Mouse (Mus musculus): ENCODE results near the gene Ceacam15. TPM values are rescaled to one million over a fixed set of nuclear protein-coding genes. Genes with fewer than 3 reads are reported as not detected.
"Not testable (repeated sequence)": the region's sequence is repeated elsewhere in the genome, so short reads cannot be mapped to it uniquely, and the experiment has no call there.

Ceacam15 gene
- polyA plus RNA-seq (2015; fragmentation: Nextera tagmentation; extraction: Ambion mirVana): not detected in 2 replicates

- Histone ChIP-seq H3K36me3 (no peaks in the 10 kb centered on the region), H3K27ac (no peak within 1 kb of the TSS), H3K27me3 (replicated peaks) (no peaks in the 10 kb centered on the region), H3K4me2 (no peak within 1 kb of the TSS), H3K9me3 (no peaks in the 10 kb centered on the region), H3K9ac (no peak within 1 kb of the TSS), H3K4me1 (no peaks in the 10 kb centered on the region), H3K4me3 (replicated peaks) (no peak within 1 kb of the TSS)
- ATAC-seq (ENCODE audit: insufficient read depth, low FRiP score, low read depth): no peak
- 45% methylated on average over 1 of the region's 1 CpGs for WGBS
Measured at GRCm38 (mm10) chr7:16675605-16676004, at the start of gene Ceacam15. Ceacam15 (minus strand) TSS chr7:16675705.

GRCm38 (mm10) chr7:16722490-16722889 lies 47.0 kb upstream of the Ceacam15 start:
- H3K4me1 ChIP-seq: not testable (repeated sequence)

DNA sequence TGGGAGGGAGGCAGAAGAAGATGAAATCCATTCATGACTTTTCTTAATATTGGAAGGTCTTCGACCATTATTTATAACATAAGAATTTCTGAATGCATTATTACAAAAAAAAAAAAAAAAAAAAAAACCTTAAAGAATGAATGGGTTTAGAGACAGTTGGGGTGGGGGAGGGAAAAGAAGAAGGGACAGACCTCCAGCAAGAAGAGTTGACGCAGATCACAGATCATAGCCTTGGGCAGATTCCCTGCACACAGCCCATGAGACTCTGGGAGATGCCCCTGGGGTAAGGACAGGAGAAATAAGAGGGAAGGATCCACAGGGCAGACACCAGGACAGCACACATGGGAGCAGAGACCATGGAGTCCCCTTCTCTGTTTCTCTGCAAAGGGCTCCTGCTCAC lies 46.1 kb upstream of the Ceacam15 start, which contains the start of gene Ceacam9:
Ceacam9 (plus strand) TSS at position 301 of the 400 bp plus-strand sequence.
- Histone ChIP-seq H3K36me3 (no peaks in the 10 kb centered on the region), H3K4me3 (replicated peaks) (no peak within 1 kb of the TSS), H3K4me2 (no peak within 1 kb of the TSS), H3K4me1 (no peaks in the 10 kb centered on the region), H3K27me3 (replicated peaks) (no peaks in the 10 kb centered on the region), H3K9ac (no peak within 1 kb of the TSS), H3K9me3 (no peaks in the 10 kb centered on the region), H3K27ac (no peak within 1 kb of the TSS)
- WGBS: 73% methylated on average over 2 of the region's 2 CpGs
- ATAC-seq (ENCODE audit: insufficient read depth, low FRiP score, low read depth): no peak

More at GRCm38 (mm10) chr7:16722490-16722889, 47.0 kb upstream of the Ceacam15 start:
- not testable (repeated sequence) for H3K4me2 ChIP-seq; H3K9ac ChIP-seq; H3K36me3 ChIP-seq; ATAC-seq (ENCODE audit: insufficient read depth, low FRiP score, low read depth); H3K9me3 ChIP-seq; H3K27ac ChIP-seq; H3K4me3 ChIP-seq (replicated peaks); H3K27me3 ChIP-seq (replicated peaks)
- 67% methylated on average over 3 of the region's 3 CpGs for WGBS

GRCm38 (mm10) chr7:16716456-16717152 lies 41.1 kb upstream of the Ceacam15 start:
- not testable (repeated sequence) for H3K27ac ChIP-seq; H3K4me3 ChIP-seq (replicated peaks); ATAC-seq (ENCODE audit: insufficient read depth, low FRiP score, low read depth)

GRCm38 (mm10) chr7:16712633-16713415 lies 37.3 kb upstream of the Ceacam15 start:
- no peaks in the 10 kb centered on the region for H3K27me3 ChIP-seq (replicated peaks)
- no peaks in the 10 kb centered on the region for H3K36me3 ChIP-seq
- no peak overlapping the region for H3K27ac ChIP-seq
- no peak overlapping the region for H3K4me2 ChIP-seq
- no peak overlapping the region for H3K4me3 ChIP-seq (replicated peaks)
- H3K9me3 ChIP-seq: no peaks in the 10 kb centered on the region
- WGBS: 73% methylated on average over 13 of the region's 13 CpGs
- ATAC-seq (ENCODE audit: insufficient read depth, low FRiP score, low read depth): no peak
- no peaks in the 10 kb centered on the region for H3K4me1 ChIP-seq
- no peak overlapping the region for H3K9ac ChIP-seq

More at GRCm38 (mm10) chr7:16716456-16717152, 41.1 kb upstream of the Ceacam15 start:
- H3K9me3 ChIP-seq; H3K36me3 ChIP-seq; H3K9ac ChIP-seq; H3K4me1 ChIP-seq; H3K4me2 ChIP-seq; H3K27me3 ChIP-seq (replicated peaks): not testable (repeated sequence)
- 28% methylated on average over 8 of the region's 8 CpGs for whole genome bisulfite sequencing

- H3K36me3 ChIP-seq: no peaks in the 10 kb centered on the region
- 78% methylated on average over 5 of the region's 5 CpGs for WGBS
- no peak for ATAC-seq (ENCODE audit: insufficient read depth, low FRiP score, low read depth)
- H3K27ac ChIP-seq: no peak overlapping the region
- H3K4me3 ChIP-seq (replicated peaks): no peak overlapping the region
- H3K9ac ChIP-seq: no peak overlapping the region
- no peaks in the 10 kb centered on the region for H3K27me3 ChIP-seq (replicated peaks)
- no peaks in the 10 kb centered on the region for H3K4me1 ChIP-seq
- no peak overlapping the region for H3K4me2 ChIP-seq
- no peaks in the 10 kb centered on the region for H3K9me3 ChIP-seq
Measured at GRCm38 (mm10) chr7:16710604-16711003, 35.1 kb upstream of the Ceacam15 start.

DNA sequence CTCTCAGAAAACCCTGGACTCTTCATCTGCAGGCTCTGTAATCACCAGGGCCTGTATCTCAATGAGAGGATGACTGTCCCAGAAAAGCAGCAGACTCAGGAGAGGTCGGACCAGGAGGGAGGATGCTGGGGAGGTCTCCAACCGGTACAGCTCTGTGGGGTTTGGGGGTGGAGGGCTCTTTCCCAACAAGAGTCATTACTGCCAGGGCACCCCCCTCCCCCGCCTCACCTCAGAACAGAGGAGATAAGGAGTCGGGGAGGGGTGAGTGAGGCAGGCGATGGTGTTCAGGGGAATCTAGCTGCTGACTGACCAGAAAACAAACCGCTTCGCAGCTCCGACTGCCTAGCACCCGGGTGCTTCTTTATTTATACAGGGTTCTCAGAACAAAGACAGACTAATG lies 32.7 kb upstream of the Ceacam15 start:
- Histone ChIP-seq H3K4me1 (no peaks in the 10 kb centered on the region), H3K4me3 (replicated peaks) (no peak overlapping the region), H3K9ac (no peak overlapping the region), H3K27ac (no peak overlapping the region), H3K9me3 (no peaks in the 10 kb centered on the region), H3K4me2 (no peak overlapping the region), H3K27me3 (replicated peaks) (no peaks in the 10 kb centered on the region), H3K36me3 (no peaks in the 10 kb centered on the region)
- 17% methylated on average over 9 of the region's 9 CpGs for WGBS
- ATAC-seq (ENCODE audit: insufficient read depth, low FRiP score, low read depth): no peak

GRCm38 (mm10) chr7:16706385-16706784 lies 30.9 kb upstream of the Ceacam15 start:
- ATAC-seq (ENCODE audit: insufficient read depth, low FRiP score, low read depth): no peak
- Histone ChIP-seq H3K4me3 (replicated peaks) (no peak overlapping the region), H3K9me3 (no peaks in the 10 kb centered on the region), H3K9ac (no peak overlapping the region), H3K27me3 (replicated peaks) (no peaks in the 10 kb centered on the region), H3K36me3 (no peaks in the 10 kb centered on the region), H3K27ac (no peak overlapping the region), H3K4me1 (no peaks in the 10 kb centered on the region), H3K4me2 (no peak overlapping the region)
- 29% methylated on average over 9 of the region's 9 CpGs for WGBS

- WGBS: 67% methylated on average over 5 of the region's 5 CpGs
- Histone ChIP-seq H3K4me3 (replicated peaks) (no peak overlapping the region), H3K9me3 (no peaks in the 10 kb centered on the region), H3K27me3 (replicated peaks) (no peaks in the 10 kb centered on the region), H3K9ac (no peak overlapping the region), H3K4me1 (no peaks in the 10 kb centered on the region), H3K36me3 (no peaks in the 10 kb centered on the region), H3K4me2 (no peak overlapping the region), H3K27ac (no peak overlapping the region)
- no peak for ATAC-seq (ENCODE audit: insufficient read depth, low FRiP score, low read depth)
Measured at GRCm38 (mm10) chr7:16700583-16700982, 25.1 kb upstream of the Ceacam15 start.

- no peak for ATAC-seq (ENCODE audit: insufficient read depth, low FRiP score, low read depth)
- Histone ChIP-seq H3K4me3 (replicated peaks) (no peak overlapping the region), H3K27me3 (replicated peaks) (no peaks in the 10 kb centered on the region), H3K9ac (no peak overlapping the region), H3K4me2 (no peak overlapping the region), H3K27ac (no peak overlapping the region), H3K9me3 (no peaks in the 10 kb centered on the region), H3K36me3 (no peaks in the 10 kb centered on the region), H3K4me1 (no peaks in the 10 kb centered on the region)
- WGBS: 59% methylated on average over 2 of the region's 2 CpGs
Measured at GRCm38 (mm10) chr7:16699042-16699441, 23.5 kb upstream of the Ceacam15 start.

GRCm38 (mm10) chr7:16695025-16695424 lies 19.5 kb upstream of the Ceacam15 start:
- Histone ChIP-seq H3K4me2 (no peak overlapping the region), H3K36me3 (no peaks in the 10 kb centered on the region), H3K4me1 (no peaks in the 10 kb centered on the region), H3K4me3 (replicated peaks) (no peak overlapping the region), H3K9me3 (no peaks in the 10 kb centered on the region), H3K9ac (no peak overlapping the region), H3K27me3 (replicated peaks) (no peaks in the 10 kb centered on the region), H3K27ac (no peak overlapping the region)
- no peak for ATAC-seq (ENCODE audit: insufficient read depth, low FRiP score, low read depth)
- WGBS: 34% methylated on average over 3 of the region's 3 CpGs

DNA sequence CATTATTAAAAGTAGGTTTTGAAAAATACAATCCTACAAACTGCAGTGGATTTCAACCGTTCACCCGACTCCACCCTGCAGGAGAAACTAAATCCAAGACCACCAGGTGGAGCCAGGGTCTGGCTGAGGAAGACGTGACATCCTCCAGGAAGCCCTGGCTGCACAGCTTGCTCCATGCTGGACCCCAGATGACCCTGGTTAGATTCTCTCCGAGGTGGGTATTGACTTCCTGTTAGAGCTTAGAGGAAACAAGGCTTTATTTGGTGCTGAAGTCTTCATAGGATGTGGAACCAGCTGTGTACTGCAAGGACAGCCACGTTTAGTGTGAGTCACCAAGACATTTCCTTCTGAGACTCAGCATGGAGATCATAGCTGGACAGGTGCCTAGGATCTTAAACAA lies 13.7 kb upstream of the Ceacam15 start:
- peak; percentile 18; the same call in 1 of the 2 replicates for ATAC-seq (ENCODE audit: insufficient read depth, low FRiP score, low read depth)
- Histone ChIP-seq H3K27ac (no peak overlapping the region), H3K4me2 (no peak overlapping the region), H3K9ac (no peak overlapping the region), H3K27me3 (replicated peaks) (no peaks in the 10 kb centered on the region), H3K4me1 (no peaks in the 10 kb centered on the region), H3K9me3 (no peaks in the 10 kb centered on the region), H3K36me3 (no peaks in the 10 kb centered on the region), H3K4me3 (replicated peaks) (no peak overlapping the region)
- WGBS: 65% methylated on average over 5 of the region's 5 CpGs

Data from stomach, embryonic 15.5 days (tissue).